Mouse (Mus musculus) C2C12 (cell line): Measurements from ENCODE around the gene Atm. TPM values are rescaled to one million over a fixed set of nuclear protein-coding genes. Genes with fewer than 3 reads are reported as not detected.

Source experiments
- H3K27me3 ChIP-seq: one replicate; pipeline ENCODE4 v1.6.1; 2011; ENCODE audit not compliant: control insufficient read depth, insufficient read depth, insufficient read length
- H3K36me3 ChIP-seq: one replicate; pipeline ENCODE4 v1.6.1; 2011; ENCODE audit not compliant: control insufficient read depth, insufficient read depth
- H3K4me3 ChIP-seq: one replicate; pipeline ENCODE4 v1.5.1; 2011; ENCODE audit warnings: mild to moderate bottlenecking, control low read depth; ENCODE audit not compliant: poor library complexity, insufficient read depth, severe bottlenecking
- H3K79me2 ChIP-seq: one replicate; pipeline ENCODE4 v1.6.1; 2011; ENCODE audit not compliant: control insufficient read depth, insufficient read depth
- H3K79me3 ChIP-seq: one replicate; pipeline ENCODE4 v1.6.1; 2011; ENCODE audit warnings: low read depth, control low read depth
- H3ac ChIP-seq: one replicate; pipeline ENCODE3; 2011; ENCODE audit warnings: low read depth; ENCODE audit not compliant: control insufficient read depth, insufficient read length
- CEBPB ChIP-seq: IDR thresholded peaks from one replicate; pipeline ENCODE4 v1.6.1; 2011; ENCODE audit warnings: low read depth, mild to moderate bottlenecking, control low read depth, moderate library complexity
- CTCF ChIP-seq: IDR thresholded peaks from one replicate; pipeline ENCODE4 v1.5.1; 2011; ENCODE audit not compliant: control insufficient read depth, insufficient read depth, insufficient read length
- FOSL1 ChIP-seq: IDR thresholded peaks from one replicate; pipeline ENCODE4 v1.8.0; 2011; ENCODE audit warnings: mild to moderate bottlenecking, low read length; ENCODE audit not compliant: poor library complexity, insufficient read depth, severe bottlenecking
- MAX ChIP-seq: IDR thresholded peaks from one replicate; pipeline ENCODE4 v1.6.1; 2011; ENCODE audit warnings: mild to moderate bottlenecking, control low read depth
- MYOD1 ChIP-seq: IDR thresholded peaks from one replicate; pipeline ENCODE4 v1.6.1; 2011; ENCODE audit warnings: low read depth; ENCODE audit not compliant: control insufficient read depth, insufficient read length
- MYOG ChIP-seq: IDR thresholded peaks from one replicate; pipeline ENCODE4 v1.6.1; 2011; ENCODE audit not compliant: control insufficient read depth, insufficient read length; ENCODE audit errors: extremely low read depth
- USF1 ChIP-seq: IDR thresholded peaks from one replicate; pipeline ENCODE4 v1.6.1; 2011; ENCODE audit warnings: low read depth, mild to moderate bottlenecking, control low read depth, moderate library complexity
- polyA plus RNA-seq: library from polyadenylated mRNA; unstranded; fragments of >200 nt; fragmentation: generic; extraction: Trizol; gene quantifications from one replicate; pipeline ENCODE4 v1.2.1, GENCODE M21; 2012; ENCODE audit warnings: missing spikeins

The Atm gene
- polyA plus RNA-seq, 1 experiment: 3.3 TPM

GRCm38 (mm10) chr9:53485886-53486285 lies 50.7 kb downstream of the Atm start:
- H3K27me3 ChIP-seq: no peaks in the 10 kb centered on the region
- H3K79me2 ChIP-seq: no peaks in the 10 kb centered on the region
- H3ac ChIP-seq: no peak overlapping the region
- peaks cover 30% of the 10 kb centered on the region for H3K36me3 ChIP-seq
- TF ChIP-seq MYOG (no peak), USF1 (no peak), MAX (no peak), CTCF (no peak), MYOD1 (no peak), FOSL1 (no peak), CEBPB (no peak)
- H3K4me3 ChIP-seq: no peak overlapping the region
- H3K79me3 ChIP-seq: no peaks in the 10 kb centered on the region

- Histone ChIP-seq H3K27me3 (no peaks in the 10 kb centered on the region), H3K79me2 (no peaks in the 10 kb centered on the region), H3K36me3 (peaks cover 10% of the 10 kb centered on the region), H3ac (no peak overlapping the region), H3K4me3 (no peak overlapping the region), H3K79me3 (no peaks in the 10 kb centered on the region)
- TF ChIP-seq MYOG: no peak
- no peak for TF ChIP-seq USF1
- no peak for TF ChIP-seq MAX
- TF ChIP-seq CTCF: no peak
- no peak for TF ChIP-seq FOSL1
- no peak for TF ChIP-seq CEBPB
- TF ChIP-seq MYOD1: no peak
Observed at GRCm38 (mm10) chr9:53472806-53473518, 63.6 kb downstream of the Atm start.

GRCm38 (mm10) chr9:53452038-53452437 lies 84.5 kb downstream of the Atm start:
- no peak overlapping the region for H3ac ChIP-seq
- no peaks in the 10 kb centered on the region for H3K79me3 ChIP-seq
- no peaks in the 10 kb centered on the region for H3K27me3 ChIP-seq
- no peak overlapping the region for H3K4me3 ChIP-seq
- TF ChIP-seq USF1: no peak
- TF ChIP-seq CEBPB: no peak
- no peak for TF ChIP-seq CTCF
- H3K36me3 ChIP-seq: peaks cover 27% of the 10 kb centered on the region
- H3K79me2 ChIP-seq: no peaks in the 10 kb centered on the region

GRCm38 (mm10) chr9:53450609-53451008 lies 85.9 kb downstream of the Atm start:
- TF ChIP-seq MYOG (no peak), CTCF (no peak), MAX (no peak), USF1 (no peak), CEBPB (no peak), FOSL1 (no peak)
- no peaks in the 10 kb centered on the region for H3K79me2 ChIP-seq
- H3K27me3 ChIP-seq: no peaks in the 10 kb centered on the region
- H3K4me3 ChIP-seq: no peak overlapping the region
- peaks cover 25% of the 10 kb centered on the region for H3K36me3 ChIP-seq
- no peak overlapping the region for H3ac ChIP-seq
- no peaks in the 10 kb centered on the region for H3K79me3 ChIP-seq

GRCm38 (mm10) chr9:53435830-53436570 lies 100.5 kb downstream of the Atm start:
- no peak overlapping the region for H3ac ChIP-seq
- no peaks in the 10 kb centered on the region for H3K27me3 ChIP-seq
- no peak for TF ChIP-seq FOSL1
- no peak for TF ChIP-seq USF1
- TF ChIP-seq MAX: no peak
- TF ChIP-seq MYOG: no peak
- no peak for TF ChIP-seq MYOD1
- TF ChIP-seq CTCF: no peak
- TF ChIP-seq CEBPB: no peak
- H3K79me3 ChIP-seq: no peaks in the 10 kb centered on the region
- no peaks in the 10 kb centered on the region for H3K79me2 ChIP-seq
- H3K4me3 ChIP-seq: no peak overlapping the region
- H3K36me3 ChIP-seq: peaks cover 7% of the 10 kb centered on the region
